Mouse (Mus musculus) lung, adult 2 months (tissue): ENCODE measurements at regions not wholly inside any gene's neighbourhood (a gene's known extent, or its start where the extent isn't known, plus 50 kb on each side); places are given as distances from the start of the nearest gene placed in this dataset.

Experiments used
- CTCF ChIP-seq: fragments of 200-500 bp; IDR thresholded peaks from 2 replicates; pipeline ENCODE4 v1.5.1; 2011; ENCODE audit warnings: mild to moderate bottlenecking, low read length, control low read depth; ENCODE audit not compliant: insufficient read depth
- POLR2A ChIP-seq: fragments of 200-500 bp; IDR thresholded peaks from 2 replicates; pipeline ENCODE4 v1.6.1; 2011; ENCODE audit warnings: low read depth, mild to moderate bottlenecking, control low read depth, low read length, borderline replicate concordance; ENCODE audit errors: extremely low read depth

DNA sequence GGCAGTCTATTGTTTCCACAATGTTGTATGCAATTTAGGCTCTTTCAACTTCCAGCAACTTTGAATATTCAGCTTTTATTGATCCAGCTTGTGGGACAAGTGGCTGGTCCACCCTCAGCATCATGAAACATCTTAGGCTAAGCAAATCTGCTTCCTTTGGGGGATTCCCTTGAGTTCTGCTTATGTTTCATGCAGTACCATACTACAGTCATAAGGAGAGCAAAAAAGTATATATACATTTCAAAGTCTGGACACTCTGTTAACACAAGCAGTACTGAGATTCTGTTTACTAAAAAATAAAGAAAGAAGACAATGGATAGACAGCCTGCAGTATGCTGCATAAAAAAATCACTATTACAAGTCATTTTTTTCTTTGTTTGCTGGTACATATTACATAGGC lies 233.7 kb upstream of the Gm9767 start:
- TF ChIP-seq POLR2A = no peak
- no peak for TF ChIP-seq CTCF
